Mouse (Mus musculus) layer of hippocampus, adult 18-20 months (tissue): ENCODE results near the gene Moxd1. TPM values are rescaled to one million over a fixed set of nuclear protein-coding genes. Genes with fewer than 3 reads are reported as not detected.

Source experiments
- total RNA-seq, 2 experiments: library from RNA; stranded (reverse); gene quantifications; 2 replicates each; pipeline ENCODE4 v1.2.3; 2021

Moxd1 gene
- total RNA-seq, 2 experiments from 2014 or later, result 10.1 to 11.4 TPM

Other genes starting within 250 kb of the Moxd1 start
- gene Taar6, start 237.9 kb upstream of the Moxd1 start, total RNA-seq, result not detected
- not detected for gene Taar7a, start 230.0 kb upstream of the Moxd1 start, total RNA-seq
- gene Taar7b, start 223.6 kb upstream of the Moxd1 start, total RNA-seq, result not detected
- gene Taar7d, start 196.3 kb upstream of the Moxd1 start, total RNA-seq, result not detected
- gene Taar7e, start 185.9 kb upstream of the Moxd1 start, total RNA-seq, result not detected
- gene Taar7f, start 174.0 kb upstream of the Moxd1 start, total RNA-seq, result not detected
- not detected for gene Taar8a, start 147.0 kb upstream of the Moxd1 start, total RNA-seq
- not detected for gene Taar8b, start 131.2 kb upstream of the Moxd1 start, total RNA-seq
- not detected for gene Taar8c, start 121.6 kb upstream of the Moxd1 start, total RNA-seq
- gene Taar9, start 114.0 kb upstream of the Moxd1 start, total RNA-seq, result not detected
- 100 to 1,000 TPM; 134 to 140 TPM for gene Stx7, start 74.2 kb upstream of the Moxd1 start, total RNA-seq